Mouse (Mus musculus): ENCODE results near the gene Auts2. TPM values are rescaled to one million over a fixed set of nuclear protein-coding genes. Genes with fewer than 3 reads are reported as not detected.
A peak's percentile ranks its signal among the peaks of the same experiment; 100 is the strongest.

Gene Auts2
- polyA plus RNA-seq, 1 experiment from 2014 or later, result 4.9 TPM

- no peak overlapping the region for H3K4me2 ChIP-seq (replicated peaks; ENCODE audit: low read depth)
- no peak for TF ChIP-seq CTCF (IDR thresholded peaks at IDR 0.05; ENCODE audit: low read depth)
- H3K4me3 ChIP-seq (ENCODE audit: low read depth, low read length), result no peak overlapping the region
- H3K27me3 ChIP-seq (replicated peaks; ENCODE audit: control insufficient read depth, insufficient read depth, low read length), result no peaks in the 10 kb centered on the region
- ATAC-seq, result no peak
- no peaks in the 10 kb centered on the region for H3K9me3 ChIP-seq (ENCODE audit: control insufficient read depth)
- H3K27ac ChIP-seq (ENCODE audit: low read depth, low read length), result no peak overlapping the region
- WGBS, result 83% methylated on average over 3 of the region's 3 CpGs
- H3K4me1 ChIP-seq (replicated peaks; ENCODE audit: control insufficient read depth, insufficient read depth, low read length), result no peaks in the 10 kb centered on the region
- no peak overlapping the region for H3K9ac ChIP-seq (ENCODE audit: low read depth, low read length)
- H3K36me3 ChIP-seq (ENCODE audit: control insufficient read depth, insufficient read depth), result no peaks in the 10 kb centered on the region
Observed at GRCm38 (mm10) chr5:132526395-132526794, 16.7 kb downstream of the Auts2 start.

GRCm38 (mm10) chr5:132521358-132521873 is 21.7 kb downstream of the Auts2 start:
- Histone ChIP-seq H3K9me3 (ENCODE audit: control insufficient read depth) (no peaks in the 10 kb centered on the region), H3K4me1 (replicated peaks; ENCODE audit: control insufficient read depth, insufficient read depth, low read length) (no peaks in the 10 kb centered on the region), H3K36me3 (ENCODE audit: control insufficient read depth, insufficient read depth) (no peaks in the 10 kb centered on the region), H3K9ac (ENCODE audit: low read depth, low read length) (no peak overlapping the region), H3K4me3 (ENCODE audit: low read depth, low read length) (no peak overlapping the region), H3K27me3 (replicated peaks; ENCODE audit: control insufficient read depth, insufficient read depth, low read length) (no peaks in the 10 kb centered on the region), H3K27ac (ENCODE audit: low read depth, low read length) (no peak overlapping the region), H3K4me2 (replicated peaks; ENCODE audit: low read depth) (no peak overlapping the region)
- WGBS, result 88% methylated on average over 12 of the region's 12 CpGs
- no peak for ATAC-seq
- no peak for TF ChIP-seq CTCF (IDR thresholded peaks at IDR 0.05; ENCODE audit: low read depth)

GRCm38 (mm10) chr5:132517879-132518278 is 25.3 kb downstream of the Auts2 start:
- Histone ChIP-seq H3K4me3 (ENCODE audit: low read depth, low read length) (no peak overlapping the region), H3K27ac (ENCODE audit: low read depth, low read length) (no peak overlapping the region), H3K9ac (ENCODE audit: low read depth, low read length) (no peak overlapping the region), H3K4me1 (replicated peaks; ENCODE audit: control insufficient read depth, insufficient read depth, low read length) (no peaks in the 10 kb centered on the region), H3K36me3 (ENCODE audit: control insufficient read depth, insufficient read depth) (no peaks in the 10 kb centered on the region), H3K9me3 (ENCODE audit: control insufficient read depth) (no peaks in the 10 kb centered on the region), H3K27me3 (replicated peaks; ENCODE audit: control insufficient read depth, insufficient read depth, low read length) (no peaks in the 10 kb centered on the region), H3K4me2 (replicated peaks; ENCODE audit: low read depth) (no peak overlapping the region)
- no peak for ATAC-seq
- WGBS, result 79% methylated on average over 6 of the region's 6 CpGs
- no peak for TF ChIP-seq CTCF (IDR thresholded peaks at IDR 0.05; ENCODE audit: low read depth)

GRCm38 (mm10) chr5:132514521-132514920 is 28.6 kb downstream of the Auts2 start:
- H3K9ac ChIP-seq (ENCODE audit: low read depth, low read length), result no peak overlapping the region
- no peaks in the 10 kb centered on the region for H3K36me3 ChIP-seq (ENCODE audit: control insufficient read depth, insufficient read depth)
- no peaks in the 10 kb centered on the region for H3K27me3 ChIP-seq (replicated peaks; ENCODE audit: control insufficient read depth, insufficient read depth, low read length)
- H3K9me3 ChIP-seq (ENCODE audit: control insufficient read depth), result no peaks in the 10 kb centered on the region
- no peak overlapping the region for H3K27ac ChIP-seq (ENCODE audit: low read depth, low read length)
- peak; percentile 13; the same call in 1 of the 2 replicates for ATAC-seq
- no peak overlapping the region for H3K4me2 ChIP-seq (replicated peaks; ENCODE audit: low read depth)
- WGBS, result 52% methylated on average over 6 of the region's 6 CpGs
- TF ChIP-seq CTCF (IDR thresholded peaks at IDR 0.05; ENCODE audit: low read depth), result no peak
- no peaks in the 10 kb centered on the region for H3K4me1 ChIP-seq (replicated peaks; ENCODE audit: control insufficient read depth, insufficient read depth, low read length)
- H3K4me3 ChIP-seq (ENCODE audit: low read depth, low read length), result no peak overlapping the region

- Histone ChIP-seq H3K36me3 (ENCODE audit: control insufficient read depth, insufficient read depth) (no peaks in the 10 kb centered on the region), H3K9me3 (ENCODE audit: control insufficient read depth) (no peaks in the 10 kb centered on the region), H3K9ac (ENCODE audit: low read depth, low read length) (no peak overlapping the region), H3K27me3 (replicated peaks; ENCODE audit: control insufficient read depth, insufficient read depth, low read length) (no peaks in the 10 kb centered on the region), H3K4me3 (ENCODE audit: low read depth, low read length) (no peak overlapping the region), H3K4me2 (replicated peaks; ENCODE audit: low read depth) (no peak overlapping the region), H3K27ac (ENCODE audit: low read depth, low read length) (no peak overlapping the region), H3K4me1 (replicated peaks; ENCODE audit: control insufficient read depth, insufficient read depth, low read length) (no peaks in the 10 kb centered on the region)
- no peak for TF ChIP-seq CTCF (IDR thresholded peaks at IDR 0.05; ENCODE audit: low read depth)
- WGBS, result 70% methylated on average over 7 of the region's 7 CpGs
- no peak for ATAC-seq
Observed at GRCm38 (mm10) chr5:132513206-132513605, 29.9 kb downstream of the Auts2 start.

GRCm38 (mm10) chr5:132509464-132509885 is 33.7 kb downstream of the Auts2 start:
- H3K36me3 ChIP-seq (ENCODE audit: control insufficient read depth, insufficient read depth), result no peaks in the 10 kb centered on the region
- H3K4me3 ChIP-seq (ENCODE audit: low read depth, low read length), result no peak overlapping the region
- no peak overlapping the region for H3K27ac ChIP-seq (ENCODE audit: low read depth, low read length)
- H3K27me3 ChIP-seq (replicated peaks; ENCODE audit: control insufficient read depth, insufficient read depth, low read length), result no peaks in the 10 kb centered on the region
- no peak overlapping the region for H3K4me2 ChIP-seq (replicated peaks; ENCODE audit: low read depth)
- ATAC-seq, result no peak
- no peaks in the 10 kb centered on the region for H3K9me3 ChIP-seq (ENCODE audit: control insufficient read depth)
- TF ChIP-seq CTCF (IDR thresholded peaks at IDR 0.05; ENCODE audit: low read depth), result no peak
- no peak overlapping the region for H3K9ac ChIP-seq (ENCODE audit: low read depth, low read length)
- no peaks in the 10 kb centered on the region for H3K4me1 ChIP-seq (replicated peaks; ENCODE audit: control insufficient read depth, insufficient read depth, low read length)
- 56% methylated on average over 9 of the region's 9 CpGs for WGBS

- Histone ChIP-seq H3K4me1 (replicated peaks; ENCODE audit: control insufficient read depth, insufficient read depth, low read length) (no peaks in the 10 kb centered on the region), H3K9ac (ENCODE audit: low read depth, low read length) (no peak overlapping the region), H3K27me3 (replicated peaks; ENCODE audit: control insufficient read depth, insufficient read depth, low read length) (no peaks in the 10 kb centered on the region), H3K36me3 (ENCODE audit: control insufficient read depth, insufficient read depth) (no peaks in the 10 kb centered on the region), H3K27ac (ENCODE audit: low read depth, low read length) (no peak overlapping the region), H3K4me2 (replicated peaks; ENCODE audit: low read depth) (no peak overlapping the region), H3K4me3 (ENCODE audit: low read depth, low read length) (no peak overlapping the region), H3K9me3 (ENCODE audit: control insufficient read depth) (no peaks in the 10 kb centered on the region)
- 46% methylated on average over 1 of the region's 1 CpGs for WGBS
- no peak for TF ChIP-seq CTCF (IDR thresholded peaks at IDR 0.05; ENCODE audit: low read depth)
- ATAC-seq, result peak; percentile 31; the same call in 1 of the 2 replicates
Observed at GRCm38 (mm10) chr5:132504893-132505292, 38.3 kb downstream of the Auts2 start.
